Mouse (Mus musculus): Measurements from ENCODE around the gene Hapln3.

The Hapln3 gene

DNA sequence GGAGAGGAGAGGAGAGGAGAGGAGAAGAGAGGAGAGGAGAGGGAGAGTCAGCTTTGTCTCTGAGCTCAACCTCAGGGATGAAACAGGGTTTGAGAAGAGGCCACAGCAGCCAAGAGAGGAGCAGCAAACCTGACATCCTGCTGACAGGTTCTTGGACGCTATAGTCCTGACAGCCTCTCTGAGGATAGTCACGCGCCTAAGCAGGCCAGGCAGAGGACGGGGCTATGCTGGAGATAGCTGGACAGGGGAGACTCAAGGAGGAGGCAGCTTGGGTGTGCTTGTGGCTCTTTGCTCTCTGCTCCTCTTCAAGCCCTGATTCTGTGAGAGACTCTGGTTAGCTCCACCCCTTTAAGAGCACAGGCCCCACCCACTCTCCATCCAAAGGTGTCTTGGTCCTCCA is 62.6 kb downstream of the Hapln3 start:
- no peak for DNase-seq

DNA sequence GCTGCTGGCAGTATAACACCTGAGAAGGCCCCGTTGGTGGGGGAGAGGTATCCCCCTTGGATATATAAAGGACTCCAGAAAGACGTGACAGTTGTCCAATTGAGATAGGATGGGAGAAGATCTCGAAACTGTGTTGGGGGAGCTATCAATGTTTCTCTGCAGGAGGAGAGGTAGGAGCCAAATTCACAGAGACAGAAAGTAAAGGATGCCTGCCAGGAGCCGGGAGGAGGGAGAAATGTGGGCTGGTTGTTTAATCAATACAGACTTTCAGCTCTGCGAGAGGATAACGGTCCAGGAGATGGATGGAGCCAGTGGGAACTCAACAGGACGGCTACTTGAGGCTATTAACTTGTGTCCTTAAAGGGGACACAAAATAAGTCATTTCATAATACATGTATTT is 63.4 kb downstream of the Hapln3 start:
- no peak for DNase-seq

All from lung, postnatal 10 days (tissue).